Mouse (Mus musculus) CH12.LX (cell line): Measurements from ENCODE around the gene Maml2. TPM values are rescaled to one million over a fixed set of nuclear protein-coding genes. Genes with fewer than 3 reads are reported as not detected.

Experiments used
- DNase-seq: peaks from one replicate; pipeline ENCODE4 v3.0.0-alpha.2; 2013; ENCODE audit errors: extremely low read depth
- H3K27ac ChIP-seq: 2 replicates; pipeline ENCODE4 v1.5.1; 2012; ENCODE audit warnings: low read depth, mild to moderate bottlenecking, control low read depth, moderate library complexity; ENCODE audit not compliant: insufficient read depth
- H3K27me3 ChIP-seq: replicated peaks from 2 replicates; pipeline ENCODE3; 2012; ENCODE audit warnings: inconsistent platforms
- H3K36me3 ChIP-seq, 2 experiments: replicated peaks in 1 of 2; 2 replicates each; pipeline versions ENCODE3 to v1.6.1; 2012; ENCODE audit warnings: inconsistent platforms in 1 of 2, low read length in 1 of 2, mild to moderate bottlenecking in 1 of 2, mixed read lengths in 1 of 2, moderate library complexity in 1 of 2; ENCODE audit not compliant: control insufficient read depth in 1 of 2, insufficient read depth in 1 of 2
- H3K4me1 ChIP-seq, 2 experiments: 2 replicates each; pipeline ENCODE4 v1.6.1; 2012; ENCODE audit warnings: inconsistent platforms in 1 of 2, moderate library complexity in 1 of 2; ENCODE audit not compliant: insufficient read depth in 2 of 2, control insufficient read depth in 1 of 2
- H3K4me2 ChIP-seq: 2 replicates; pipeline ENCODE4 v1.6.1; 2012; ENCODE audit warnings: low read depth, mild to moderate bottlenecking, control low read depth; ENCODE audit not compliant: poor library complexity, insufficient read depth, severe bottlenecking
- H3K4me3 ChIP-seq, 3 experiments: fragments of 150-350 bp in 1 of 3; sonication (generic) in 1 of 3; replicated peaks in 1 of 3; 2 replicates each; pipeline versions ENCODE3 to v1.5.1; 2011 to 2012; ENCODE audit warnings: low read depth in 2 of 3, low read length in 2 of 3, mild to moderate bottlenecking in 2 of 3, moderate library complexity in 2 of 3, control low read depth in 1 of 3, improper control_type of control experiment in 1 of 3, inconsistent platforms in 1 of 3, mixed read lengths in 1 of 3; ENCODE audit not compliant: poor library complexity in 1 of 3
- H3K79me2 ChIP-seq: replicated peaks from 2 replicates; pipeline ENCODE4 v1.6.1; 2012; ENCODE audit warnings: mild to moderate bottlenecking, moderate library complexity; ENCODE audit not compliant: control insufficient read depth, poor library complexity, insufficient read depth, severe bottlenecking; ENCODE audit errors: extremely low read depth
- H3K9ac ChIP-seq: 2 replicates; pipeline ENCODE4 v1.6.1; 2012; ENCODE audit warnings: low read depth, mild to moderate bottlenecking, control low read depth, moderate library complexity; ENCODE audit not compliant: insufficient read depth
- H3K9me3 ChIP-seq: replicated peaks from 2 replicates; pipeline ENCODE3; 2012; ENCODE audit warnings: low read length, inconsistent platforms, mixed read lengths
- BHLHE40 ChIP-seq: IDR thresholded peaks from 2 replicates; pipeline ENCODE4 v1.6.1; 2011; ENCODE audit warnings: mild to moderate bottlenecking, low read depth, low read length, improper control_type of control experiment
- CHD1 ChIP-seq: IDR thresholded peaks from 2 replicates; pipeline ENCODE4 v1.6.1; 2012; ENCODE audit warnings: low read depth, low read length, improper control_type of control experiment, inconsistent platforms
- ELF1 ChIP-seq: IDR thresholded peaks from 2 replicates; pipeline ENCODE4 v1.6.1; 2014; ENCODE audit warnings: low read depth, mild to moderate bottlenecking, inconsistent platforms, low read length, improper control_type of control experiment
- EP300 ChIP-seq: IDR thresholded peaks from 2 replicates; pipeline ENCODE4 v1.6.1; 2011; ENCODE audit warnings: low read length, improper control_type of control experiment
- ETS1 ChIP-seq: conservative IDR thresholded peaks from 2 replicates; pipeline ENCODE4 v1.6.1; 2012; ENCODE audit warnings: low read depth, mild to moderate bottlenecking, inconsistent platforms, low read length, improper control_type of control experiment, moderate library complexity
- IRF4 ChIP-seq: IDR thresholded peaks from 2 replicates; pipeline ENCODE4 v1.6.1; 2014; ENCODE audit warnings: low read depth, mild to moderate bottlenecking, inconsistent platforms, low read length, improper control_type of control experiment
- MAX ChIP-seq: IDR thresholded peaks from 2 replicates; pipeline ENCODE4 v1.6.1; 2011; ENCODE audit warnings: low read length, improper control_type of control experiment
- MAZ ChIP-seq: IDR thresholded peaks from 2 replicates; pipeline ENCODE4 v1.6.1; 2012; ENCODE audit warnings: low read depth, mild to moderate bottlenecking, inconsistent platforms, low read length, improper control_type of control experiment, moderate library complexity
- MEF2A ChIP-seq: IDR thresholded peaks from 2 replicates; pipeline ENCODE4 v1.6.1; 2014; ENCODE audit warnings: low read depth, mild to moderate bottlenecking, inconsistent platforms, low read length, improper control_type of control experiment, borderline replicate concordance
- MXI1 ChIP-seq: IDR thresholded peaks from 2 replicates; pipeline ENCODE4 v1.6.1; 2011; ENCODE audit warnings: mild to moderate bottlenecking, low read depth, low read length, improper control_type of control experiment
- MYC ChIP-seq: IDR thresholded peaks from 2 replicates; pipeline ENCODE4 v1.6.1; 2011; ENCODE audit warnings: low read depth, mild to moderate bottlenecking, improper control_type of control experiment, low read length
- PAX5 ChIP-seq: IDR thresholded peaks from 2 replicates; pipeline ENCODE4 v1.6.1; 2012; ENCODE audit warnings: low read length, inconsistent platforms, mixed read lengths
- POLR2A ChIP-seq: IDR thresholded peaks from 2 replicates; pipeline ENCODE4 v1.6.1; 2011; ENCODE audit warnings: low read depth, mild to moderate bottlenecking, improper control_type of control experiment, low read length
- POLR2AphosphoS2 ChIP-seq: IDR thresholded peaks from 2 replicates; pipeline ENCODE4 v1.6.1; 2011; ENCODE audit warnings: low read depth, low read length, improper control_type of control experiment
- RCOR1 ChIP-seq: conservative IDR thresholded peaks from 2 replicates; pipeline ENCODE4 v1.6.1; 2012; ENCODE audit warnings: low read depth, mild to moderate bottlenecking, inconsistent platforms, low read length, improper control_type of control experiment
- SIN3A ChIP-seq: IDR thresholded peaks from 2 replicates; pipeline ENCODE4 v1.6.1; 2012; ENCODE audit warnings: low read length, improper control_type of control experiment, inconsistent platforms
- TBP ChIP-seq: conservative IDR thresholded peaks from 2 replicates; pipeline ENCODE4 v1.6.1; 2011; ENCODE audit warnings: low read depth, low read length, improper control_type of control experiment
- TCF12 ChIP-seq: IDR thresholded peaks from 2 replicates; pipeline ENCODE4 v1.6.1; 2014; ENCODE audit warnings: low read depth, mild to moderate bottlenecking, inconsistent platforms, low read length, improper control_type of control experiment
- UBTF ChIP-seq: IDR thresholded peaks from 2 replicates; pipeline ENCODE4 v1.6.1; 2012; ENCODE audit warnings: low read depth, mild to moderate bottlenecking, inconsistent platforms, low read length, improper control_type of control experiment, moderate library complexity
- USF1 ChIP-seq: IDR thresholded peaks from 2 replicates; pipeline ENCODE4 v1.6.1; 2014; ENCODE audit warnings: low read depth, mild to moderate bottlenecking, inconsistent platforms, low read length, improper control_type of control experiment
- USF2 ChIP-seq: conservative IDR thresholded peaks from 2 replicates; pipeline ENCODE4 v1.6.1; 2011; ENCODE audit warnings: low read depth, low read length, improper control_type of control experiment
- ZKSCAN1 ChIP-seq: IDR thresholded peaks from 2 replicates; pipeline ENCODE4 v1.6.1; 2012; ENCODE audit warnings: low read depth, inconsistent platforms, low read length, improper control_type of control experiment, borderline replicate concordance
- ZMIZ1 ChIP-seq: IDR thresholded peaks from 2 replicates; pipeline ENCODE4 v1.6.1; 2012; ENCODE audit warnings: low read depth, mild to moderate bottlenecking, inconsistent platforms, low read length, improper control_type of control experiment
- ZNF384 ChIP-seq: IDR thresholded peaks from 2 replicates; pipeline ENCODE4 v1.6.1; 2012; ENCODE audit warnings: low read depth, low read length, improper control_type of control experiment, inconsistent platforms
- dilution Hi-C: fragments of 300-500 bp; cut with MboI; formaldehyde crosslinking; loops from 2 replicates; pipeline ENCODE4 v1.14.3; 2020; ENCODE audit warnings: low sequenced_read_pairs; ENCODE audit not compliant: extremely low pct_unique_long_range_greater_than_20kb, extremely low pct_ligation_motif_present
- in situ Hi-C: fragments of 300-500 bp; cut with MboI; formaldehyde crosslinking; loops from 3 replicates; pipeline ENCODE4 v1.14.3; 2019; ENCODE audit warnings: low sequenced_read_pairs, low pct_ligation_motif_present, low pct_unique_long_range_greater_than_20kb, mixed read lengths
- polyA plus RNA-seq: library from polyadenylated mRNA; unstranded; fragments of >175 nt; gene quantifications from 2 replicates; pipeline ENCODE4 v1.2.1, GENCODE M21; 2012; ENCODE audit warnings: low read depth; ENCODE audit not compliant: insufficient read length
- total RNA-seq, 2 experiments: library from RNA; depleted of rRNA; stranded (reverse); fragments of 300-350 nt in 1 of 2; fragments of >200 nt in 1 of 2; gene quantifications; 2 replicates each; pipeline ENCODE4 v1.2.3; 2012 to 2014

Gene Maml2
- total and polyA plus RNA-seq, 3 experiments = 5.9 to 9.1 (median 5.9) TPM

DNA sequence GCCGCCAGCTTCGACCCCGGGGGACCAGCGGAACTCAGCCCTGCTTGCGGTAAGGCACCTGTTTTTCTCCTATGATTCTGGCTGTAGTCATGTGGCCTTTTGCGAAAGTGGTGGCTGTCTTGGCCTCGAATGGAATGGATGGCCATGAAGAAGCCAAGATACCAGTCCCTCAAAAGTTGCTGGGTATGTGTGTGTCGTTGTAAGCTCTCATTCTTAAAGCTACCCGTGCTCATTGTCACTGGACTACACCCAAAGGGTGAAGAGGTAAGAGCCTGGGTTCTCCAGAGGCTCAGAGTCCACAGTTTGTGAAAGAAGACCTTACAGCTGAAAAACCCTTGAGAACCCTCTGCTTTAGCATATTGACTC lies 739 bp downstream of the Maml2 start (continued):
- TF ChIP-seq USF2 = no peak; the same call in 1 of the 2 replicates
- TF ChIP-seq ZMIZ1 = no peak
- TF ChIP-seq POLR2A = no peak
- TF ChIP-seq ETS1 = peak; percentile 49
- no peak; the same call in 1 of the 2 replicates for TF ChIP-seq MAZ
- TF ChIP-seq MXI1 = 0 out of 2 replicates have a peak, but pooled peaks have one; percentile 3
- TF ChIP-seq BHLHE40 = peak; percentile 45; the same call in 1 of the 2 replicates
- TF ChIP-seq MYC = 0 out of 2 replicates have a peak, but pooled peaks have one; percentile 29

DNA sequence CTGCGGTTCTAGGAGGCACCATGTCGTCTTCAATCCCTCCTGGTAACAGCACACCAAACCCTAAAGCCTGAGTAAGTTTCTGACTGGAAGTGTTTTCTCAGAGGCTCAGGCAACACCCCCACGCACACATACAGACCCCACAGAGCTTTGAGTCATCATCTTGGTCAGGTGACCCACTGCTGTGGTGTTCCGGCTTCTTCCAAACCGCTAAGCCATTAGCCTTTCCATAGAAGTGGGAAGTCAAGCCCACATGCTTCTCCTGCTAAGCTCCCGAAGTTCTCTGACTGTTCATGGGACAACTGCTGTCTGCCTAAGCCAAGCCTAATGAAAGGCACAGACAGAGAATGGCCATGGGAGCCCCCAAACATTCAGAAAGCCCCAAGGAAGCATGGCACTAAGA lies 1.4 kb downstream of the Maml2 start:
- Histone ChIP-seq H3K27me3 (no peaks in the 10 kb centered on the region), H3K4me3 (peak overlapping the region; percentile 64 to 89 (median 77))
- TF ChIP-seq POLR2AphosphoS2 (no peak), USF2 (peak; percentile 54), PAX5 (no peak), ELF1 (peak; percentile 50; the same call in 1 of the 2 replicates), MYC (0 out of 2 replicates have a peak, but pooled peaks have one; percentile 63), ZKSCAN1 (no peak), USF1 (peak; percentile 77), ZMIZ1 (0 out of 2 replicates have a peak, but pooled peaks have one; percentile 30), ZNF384 (no peak), EP300 (peak; percentile 4; the same call in 1 of the 2 replicates), MAX (peak; percentile 74; the same call in 1 of the 2 replicates), BHLHE40 (peak; percentile 87), IRF4 (no peak; the same call in 1 of the 2 replicates), UBTF (0 out of 2 replicates have a peak, but pooled peaks have one; percentile 40), TCF12 (peak; percentile 28; the same call in 1 of the 2 replicates), ETS1 (peak; percentile 50; the same call in 1 of the 2 replicates), RCOR1 (peak; percentile 70), MXI1 (no peak), MEF2A (no peak), CHD1 (no peak), SIN3A (peak; percentile 72; the same call in 1 of the 2 replicates), TBP (0 out of 2 replicates have a peak, but pooled peaks have one; percentile 18)
- TF ChIP-seq, all 38 proteins: peak for 14
- H3K36me3 ChIP-seq = no peaks in the 10 kb centered on the region
- H3K4me2 ChIP-seq = peak overlapping the region; percentile 97
- H3K9ac ChIP-seq = peak overlapping the region; percentile 91
- DNase-seq = no peak
- peaks cover 41% of the 10 kb centered on the region for H3K79me2 ChIP-seq
- in situ Hi-C loops (no loop called here), dilution Hi-C loops (no loop called here)
- H3K9me3 ChIP-seq = no peaks in the 10 kb centered on the region
- peaks cover 6 to 54% of the 10 kb centered on the region in 2 experiments; a peak in 3 of 4 replicates for H3K4me1 ChIP-seq
- peak overlapping the region; percentile 93 for H3K27ac ChIP-seq
